Mouse (Mus musculus) ES-Bruce4 (cell line): ENCODE results near the gene Maats1.

ENCODE experiments used
- CTCF ChIP-seq: IDR thresholded peaks from one replicate; pipeline ENCODE4 v1.8.1; 2011; ENCODE audit warnings: low read depth, low read length
- EP300 ChIP-seq: IDR thresholded peaks from 2 replicates; pipeline ENCODE4 v1.6.1; 2011; ENCODE audit warnings: low read depth, low read length; ENCODE audit not compliant: insufficient read depth
- POLR2A ChIP-seq: IDR thresholded peaks from one replicate; pipeline ENCODE4 v1.8.1; 2011; ENCODE audit warnings: low read length; ENCODE audit not compliant: insufficient read depth

GRCm38 (mm10) chr16:38350939-38351338 is 9.0 kb upstream of the Maats1 start:
- TF ChIP-seq CTCF (no peak), POLR2A (no peak), EP300 (no peak)
